Mouse (Mus musculus) right cerebral cortex, postnatal 4 days (tissue): Measurements from ENCODE around the gene Best3.
"Not testable (repeated sequence)": the region's sequence is repeated elsewhere in the genome, so short reads cannot be mapped to it uniquely, and the experiment has no call there.

ENCODE experiments used
- DNase-seq: peaks from one replicate; pipeline ENCODE4 v3.0.0-alpha.2; 2022

Gene Best3

GRCm38 (mm10) chr10:117033785-117034184 is 47.7 kb downstream of the Best3 start:
- peak; percentile 82 for DNase-seq

- peak; percentile 31 for DNase-seq
Observed at GRCm38 (mm10) chr10:117040355-117040754, 54.2 kb downstream of the Best3 start.

- no peak for DNase-seq
Observed at GRCm38 (mm10) chr10:117042295-117042694, 56.2 kb downstream of the Best3 start.

- not testable (repeated sequence) for DNase-seq
Observed at GRCm38 (mm10) chr10:117043497-117044166, 57.5 kb downstream of the Best3 start.

DNA sequence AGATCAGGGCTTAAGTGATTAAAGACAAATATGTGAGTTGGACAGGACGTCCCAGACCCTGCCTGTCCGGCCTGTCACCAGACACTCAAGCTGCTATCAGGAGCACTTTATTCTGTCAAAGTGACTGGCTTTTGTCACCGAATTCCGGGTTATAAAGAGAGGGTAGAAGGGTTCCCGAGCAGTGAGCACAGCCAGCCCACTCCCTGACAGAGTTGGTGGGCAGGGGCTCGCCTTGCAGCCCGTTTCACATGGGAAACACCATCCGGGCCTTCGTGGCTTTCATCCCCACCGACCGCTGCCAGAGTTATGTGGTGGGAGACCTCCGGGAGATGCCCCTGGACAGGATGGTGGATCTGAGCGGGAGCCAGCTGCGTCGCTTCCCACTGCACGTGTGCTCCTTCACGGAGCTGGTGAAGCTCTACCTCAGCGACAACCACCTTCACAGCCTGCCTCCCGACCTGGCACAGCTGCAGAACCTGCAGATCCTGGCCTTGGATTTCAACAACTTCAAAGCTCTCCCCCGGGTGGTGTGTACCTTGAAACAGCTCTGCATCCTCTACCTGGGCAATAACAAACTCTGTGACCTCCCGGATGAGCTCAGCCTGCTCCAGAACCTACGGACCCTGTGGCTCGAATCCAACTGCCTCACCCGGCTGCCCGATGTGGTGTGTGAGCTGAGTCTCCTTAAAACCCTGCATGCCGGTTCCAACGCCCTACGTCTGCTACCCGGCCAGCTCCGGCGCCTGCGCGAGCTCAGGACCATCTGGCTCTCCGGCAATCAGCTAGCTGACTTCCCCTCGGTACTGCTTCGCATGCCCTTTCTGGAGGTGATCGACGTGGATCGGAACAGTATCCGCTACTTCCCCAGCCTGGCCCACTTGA is 59.3 kb downstream of the Best3 start, which contains the start of gene Lrrc10:
Lrrc10 (plus strand) TSS at position 167 of the 882 bp plus-strand sequence.
- no peak for DNase-seq

DNA sequence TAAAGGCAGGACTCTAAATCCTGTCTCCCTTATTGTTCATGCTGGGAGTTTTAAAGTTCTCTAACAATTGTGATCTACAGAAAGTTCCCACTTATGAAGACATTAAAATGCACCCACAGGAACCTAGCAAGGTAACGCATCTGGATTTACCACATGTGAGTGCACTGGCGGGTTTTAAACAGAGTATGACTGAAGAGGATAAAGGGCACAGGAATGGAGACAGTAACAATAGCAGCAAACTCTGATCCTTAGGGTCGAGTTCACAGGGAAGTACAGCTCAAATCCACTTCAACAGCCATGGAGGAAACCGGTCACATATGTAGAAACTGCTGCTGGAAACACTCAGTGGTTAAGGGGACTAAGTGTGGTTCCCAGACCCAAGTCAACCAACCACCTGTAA is 63.1 kb downstream of the Best3 start:
- no peak for DNase-seq

- no peak for DNase-seq
Observed at GRCm38 (mm10) chr10:117049961-117050597, 64.0 kb downstream of the Best3 start.

- no peak for DNase-seq
Observed at GRCm38 (mm10) chr10:117055668-117056067, 69.6 kb downstream of the Best3 start.

GRCm38 (mm10) chr10:117062894-117063253 is 76.8 kb downstream of the Best3 start:
- DNase-seq, result no peak

DNA sequence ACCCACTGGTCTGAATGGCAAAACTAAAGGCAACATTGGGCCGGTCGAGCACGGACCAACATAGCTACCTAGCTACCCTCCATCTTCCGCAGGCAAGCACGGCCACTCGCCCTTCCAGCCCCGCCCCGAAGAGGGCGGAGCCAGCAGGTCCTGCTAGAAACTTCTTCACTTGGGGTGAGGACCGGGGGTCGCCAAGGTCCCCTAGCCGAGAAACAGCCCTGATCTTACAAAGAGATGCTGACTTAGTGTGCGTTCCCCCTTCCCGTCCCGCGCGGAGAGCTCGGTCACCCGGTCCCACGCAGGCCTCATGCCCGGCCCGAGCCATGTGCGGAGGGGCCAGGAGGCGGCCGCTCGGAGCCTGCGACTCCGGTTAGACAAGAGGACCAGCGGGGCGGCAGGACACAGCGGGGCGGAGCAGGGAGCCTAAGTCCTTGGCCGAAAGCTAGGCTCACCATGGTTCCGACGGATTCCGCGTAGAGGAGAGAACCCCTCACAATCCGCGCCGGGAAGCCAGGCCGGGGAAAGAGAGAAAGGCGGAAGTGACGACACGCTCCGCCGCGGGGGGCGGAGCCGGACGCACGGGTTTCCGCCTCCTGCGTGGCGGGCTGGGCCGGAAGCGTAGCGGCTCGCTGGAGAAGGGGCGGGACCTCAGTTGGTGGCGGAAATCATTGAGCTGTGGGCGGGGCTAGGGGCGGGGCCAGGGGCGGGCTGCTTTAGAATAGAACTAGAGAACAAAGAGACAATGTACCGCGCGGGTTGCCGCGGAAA is 77.3 kb downstream of the Best3 start, which contains the start of gene Cct2:
Cct2 (minus strand) TSS at position 561 of the 768 bp plus-strand sequence.
- peak; percentile 94 for DNase-seq

DNA sequence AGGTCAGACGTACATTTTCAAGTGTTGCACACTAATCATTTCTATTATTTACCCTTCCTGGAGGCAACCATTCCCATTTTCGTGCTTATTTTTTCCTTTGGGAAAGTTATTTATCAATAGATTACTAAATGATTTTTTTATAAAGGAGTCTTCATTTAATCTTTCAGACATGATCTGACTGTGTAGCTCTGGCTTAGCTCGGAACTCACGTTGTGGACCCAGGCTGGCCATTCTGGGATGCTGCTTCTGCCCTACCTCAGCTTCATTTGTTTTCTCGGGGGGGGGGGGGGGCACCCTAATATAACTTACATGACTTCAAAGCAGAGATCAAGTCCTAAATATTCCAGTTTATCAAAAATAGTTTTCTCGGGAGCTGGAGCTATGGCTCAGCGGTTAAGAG is 78.0 kb downstream of the Best3 start:
- DNase-seq, result no peak

- no peak for DNase-seq
Observed at GRCm38 (mm10) chr10:117069109-117069508, 83.0 kb downstream of the Best3 start.

GRCm38 (mm10) chr10:117072191-117072888 is 86.2 kb downstream of the Best3 start:
- no peak for DNase-seq

DNA sequence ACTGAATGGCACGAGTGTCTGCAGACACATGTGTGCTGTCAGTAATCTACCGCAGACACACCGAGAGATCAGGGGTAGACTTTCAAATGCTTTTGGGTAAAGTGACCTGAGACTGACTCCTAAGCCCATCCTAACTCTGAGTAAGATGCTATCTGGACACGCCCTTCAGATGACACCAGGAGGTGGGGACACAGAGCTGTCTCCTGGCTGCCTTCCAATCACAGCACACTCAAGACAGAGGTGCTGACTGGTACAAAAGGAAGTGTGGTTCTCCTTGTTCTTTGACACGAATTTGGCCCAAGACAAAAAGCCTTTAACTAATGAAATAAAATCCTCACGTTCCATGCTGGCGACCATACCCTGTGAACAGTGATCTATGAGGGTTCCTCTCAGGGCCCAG is 87.1 kb downstream of the Best3 start:
- DNase-seq, result no peak
